Mouse (Mus musculus) heart, adult 2 months (tissue): ENCODE measurements at regions not wholly inside any gene's neighbourhood (a gene's known extent, or its start where the extent isn't known, plus 50 kb on each side); places are given as distances from the start of the nearest gene placed in this dataset.

Experiments used
- CTCF ChIP-seq: fragments of 200-600 bp; IDR thresholded peaks from 2 replicates; pipeline ENCODE4 v1.8.1; 2022; ENCODE audit warnings: antibody characterized with exemption, mild to moderate bottlenecking, moderate library complexity
- POLR2A ChIP-seq: fragments of 200-500 bp; IDR thresholded peaks from 2 replicates; pipeline ENCODE4 v1.6.1; 2011; ENCODE audit warnings: mild to moderate bottlenecking, low read depth, low read length, control low read depth; ENCODE audit not compliant: insufficient read depth

GRCm38 (mm10) chr6:135550368-135550950 is 188.1 kb downstream of the Emp1 start:
- TF ChIP-seq POLR2A (no peak), CTCF (no peak)
